Mouse (Mus musculus): Measurements from ENCODE around the gene Spata16. TPM values are rescaled to one million over a fixed set of nuclear protein-coding genes. Genes with fewer than 3 reads are reported as not detected.
"Not testable (repeated sequence)": the region's sequence is repeated elsewhere in the genome, so short reads cannot be mapped to it uniquely, and the experiment has no call there.

Spata16 gene
- total RNA-seq (2021), result not detected

DNA sequence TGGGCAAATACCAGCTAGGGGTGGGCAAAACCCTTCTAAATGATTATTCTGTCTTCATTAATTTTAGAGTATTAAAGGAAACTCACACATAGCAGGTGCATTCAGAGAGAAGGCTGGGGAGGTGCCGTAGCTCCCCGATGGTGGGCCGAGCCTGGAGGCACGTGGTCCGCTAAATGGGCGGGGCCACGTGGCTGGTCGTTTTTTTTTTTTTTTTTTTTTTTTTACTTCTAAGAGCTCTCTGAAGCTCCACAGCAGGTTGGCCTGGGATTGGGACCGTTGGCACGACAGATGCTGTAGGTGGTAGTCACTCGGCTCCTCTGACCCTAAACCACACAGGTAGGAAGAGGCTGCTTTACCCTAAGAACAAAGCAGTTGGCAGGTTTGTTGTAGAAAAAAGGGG is at the start of gene Spata16:
Spata16 (plus strand) TSS at position 219 of the 400 bp plus-strand sequence.
- DNase-seq, result no peak

DNA sequence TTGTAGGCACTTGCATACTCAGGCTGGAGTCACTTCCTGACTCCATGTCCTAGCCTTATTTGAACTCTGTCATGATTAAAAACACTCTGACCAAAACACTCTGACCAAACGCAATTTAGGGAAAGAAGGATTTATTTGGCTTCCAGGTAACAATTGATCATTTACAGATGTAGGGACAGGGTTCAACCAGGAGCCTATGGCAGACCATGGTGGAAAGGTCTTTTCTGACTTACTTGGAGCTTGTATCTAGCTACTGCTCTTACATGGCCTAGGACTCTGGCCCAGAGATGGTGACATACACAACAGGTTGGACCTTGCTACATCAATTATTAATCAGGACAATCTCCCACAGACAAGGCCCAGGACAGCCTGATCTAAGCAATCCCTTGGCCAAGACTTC is 32.6 kb upstream of the Spata16 start:
- DNase-seq, result no peak

DNA sequence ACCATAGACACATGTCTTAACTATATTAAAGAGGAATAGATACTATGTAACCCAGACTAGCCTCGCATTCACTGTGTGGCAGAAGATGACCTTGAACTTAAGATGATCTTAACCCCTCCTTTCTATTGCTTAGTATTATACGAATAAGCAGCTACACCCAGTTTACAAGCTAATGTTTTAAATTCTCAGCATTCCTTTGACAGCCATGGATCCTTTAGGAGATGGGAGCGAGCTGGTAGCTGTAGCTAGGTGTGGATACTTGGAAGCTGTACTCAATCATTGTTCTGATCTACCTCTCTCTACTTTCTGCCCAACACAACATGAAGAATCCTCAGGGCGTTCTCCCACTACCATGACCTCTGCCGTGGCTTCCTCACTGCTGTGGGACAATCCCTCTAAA is 28.9 kb upstream of the Spata16 start:
- no peak for DNase-seq

DNA sequence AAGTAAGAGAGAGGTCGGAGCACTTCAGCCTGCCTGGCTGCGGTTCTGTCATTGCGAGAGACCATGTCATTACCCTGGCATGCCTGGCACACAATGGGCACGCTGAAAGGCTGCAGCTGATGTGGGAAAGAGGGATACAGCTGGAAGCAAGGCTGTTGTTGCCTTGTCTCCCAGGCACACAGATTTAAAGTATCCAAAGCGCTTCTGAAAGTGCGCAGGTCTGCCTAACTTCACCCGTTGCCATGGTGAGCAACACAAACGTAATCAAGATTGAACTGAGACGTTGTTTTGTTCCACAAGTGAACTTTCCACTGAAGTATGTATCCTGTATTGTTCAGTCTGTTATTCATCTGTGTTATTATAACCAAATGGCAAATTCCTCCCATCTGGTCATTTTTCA is 1.8 kb downstream of the Spata16 start:
- no peak for DNase-seq

DNA sequence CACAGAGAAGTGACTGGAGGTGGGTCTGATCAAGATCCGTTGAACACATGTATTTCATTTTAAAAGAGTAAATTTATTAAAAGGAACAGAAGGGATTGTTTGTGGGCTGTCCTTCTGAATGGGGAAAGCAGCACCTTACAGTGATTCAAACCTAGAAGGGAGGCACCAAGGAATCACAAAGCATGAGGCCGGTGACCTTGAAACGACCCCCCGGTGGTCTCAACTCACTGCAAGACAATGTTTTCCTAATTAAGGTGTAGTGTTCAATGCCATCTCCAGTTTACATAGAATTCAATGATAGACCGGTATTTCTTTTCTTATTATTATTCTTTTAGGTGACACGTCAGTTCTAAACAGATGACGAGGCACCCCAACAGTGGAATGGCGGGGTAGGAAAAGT is 2.4 kb downstream of the Spata16 start:
- DNase-seq, result no peak

DNA sequence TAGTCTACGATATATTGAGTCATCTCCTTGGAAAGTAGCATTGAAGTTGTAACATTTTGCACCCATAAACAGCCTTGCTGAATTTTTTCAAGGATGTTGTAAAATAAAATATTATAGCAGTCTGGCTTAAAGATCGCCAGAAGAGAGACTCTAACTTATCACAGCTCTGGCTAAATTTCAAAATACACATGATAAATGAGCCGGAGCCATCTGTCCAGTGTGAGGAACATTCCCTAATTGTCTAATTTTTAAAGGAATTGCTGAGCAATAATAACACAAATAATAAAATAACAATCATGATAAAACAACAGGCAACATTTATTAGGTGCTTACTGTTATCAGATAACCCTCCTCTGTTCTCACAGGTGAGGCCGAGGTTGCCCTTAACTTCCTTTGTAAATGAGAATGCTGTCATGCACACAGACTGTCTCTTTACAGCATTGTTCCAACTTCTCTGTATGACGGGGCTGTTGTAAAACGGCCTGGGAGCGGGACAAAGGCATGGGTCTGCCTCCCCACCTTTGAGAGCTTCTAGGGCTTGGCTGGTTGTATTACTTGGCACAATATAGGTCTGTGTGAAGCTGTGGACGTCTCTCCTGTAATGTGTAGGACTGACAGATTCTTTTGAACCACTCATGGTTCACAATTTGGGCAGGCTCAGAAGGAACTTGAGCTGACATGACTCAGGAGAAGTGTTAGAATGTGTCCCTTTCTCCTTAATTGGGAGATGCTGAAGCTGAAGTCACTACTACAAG is 3.1 kb downstream of the Spata16 start:
- no peak for DNase-seq

DNA sequence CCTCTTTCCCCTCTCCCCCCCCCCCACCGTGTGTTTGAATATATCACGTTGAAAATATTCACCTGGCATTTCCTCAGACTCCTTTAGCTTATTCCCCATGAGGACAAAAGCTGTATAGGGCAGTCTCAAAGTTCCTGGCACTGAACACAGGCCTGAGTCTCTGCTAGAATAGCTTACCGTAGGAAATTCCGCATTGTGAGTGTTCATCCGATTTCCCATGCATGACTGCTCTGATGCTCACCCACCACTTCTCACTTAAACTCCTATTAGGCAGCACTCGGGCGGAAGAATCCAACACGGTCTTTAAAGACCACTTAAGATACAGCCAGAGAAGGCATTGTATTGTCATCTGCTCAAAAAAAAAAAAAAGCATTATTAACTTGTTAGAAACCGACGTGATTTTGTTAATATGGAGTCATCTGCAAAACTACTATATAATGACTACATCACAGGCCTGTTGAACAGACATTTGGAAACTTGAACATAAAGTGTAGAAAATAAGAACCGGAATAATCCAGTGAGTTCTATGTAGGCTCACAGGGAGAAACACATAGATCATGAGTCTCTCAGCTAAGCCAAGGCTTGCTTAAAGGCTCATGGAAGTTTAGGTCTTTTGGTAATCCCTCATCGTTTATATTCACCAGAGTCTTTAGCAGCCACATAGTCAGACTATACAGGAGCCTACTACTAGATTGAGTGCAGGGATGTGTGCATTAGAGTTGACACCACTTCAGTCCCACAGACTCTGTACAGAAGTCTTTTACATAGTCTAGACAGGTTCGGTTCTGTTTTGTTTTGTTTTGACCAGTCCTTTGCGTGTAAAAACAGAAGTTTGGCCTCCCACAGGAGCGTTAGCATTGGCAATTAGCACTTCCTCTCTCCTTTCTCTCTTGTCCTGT is 4.2 kb downstream of the Spata16 start:
- DNase-seq, result no peak

DNA sequence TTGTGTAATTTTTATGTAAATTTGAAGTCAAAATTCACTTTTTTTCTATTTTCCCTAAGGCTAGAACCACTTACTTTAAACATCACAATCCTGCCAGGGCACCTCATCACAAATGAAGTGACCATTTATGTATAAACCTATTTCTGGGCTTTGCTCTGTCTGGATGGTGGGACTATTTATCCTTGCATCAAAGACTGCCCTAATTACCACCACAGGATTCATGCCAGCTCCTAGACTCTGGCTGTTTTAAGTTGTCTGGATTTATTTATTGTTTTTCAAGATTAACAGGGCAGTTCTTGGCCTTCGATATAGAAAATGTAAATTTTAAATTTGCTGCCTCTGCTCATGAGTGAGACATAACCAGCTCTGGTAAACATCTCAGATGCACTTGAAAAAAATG is 6.7 kb downstream of the Spata16 start:
- DNase-seq, result no peak

DNA sequence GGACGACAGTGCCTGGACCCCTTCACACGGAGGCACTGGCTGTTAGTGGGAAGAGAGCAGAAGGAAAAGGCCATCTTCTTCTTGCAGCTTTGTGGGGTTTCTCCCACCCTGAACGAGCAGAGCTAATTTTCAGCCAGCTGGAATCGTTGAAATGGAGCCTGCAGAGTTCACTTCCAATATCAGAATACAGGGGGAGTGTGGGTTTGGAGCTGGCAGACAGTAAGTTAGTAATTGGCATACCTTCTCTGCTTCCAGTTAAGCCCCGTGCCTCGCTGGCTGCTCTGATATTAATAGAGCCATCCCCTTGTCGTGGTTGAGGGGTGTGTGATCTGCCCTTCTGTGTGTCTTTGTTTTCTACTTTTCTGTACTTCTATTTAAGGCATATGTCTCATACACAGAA is 9.4 kb downstream of the Spata16 start:
- DNase-seq, result no peak

DNA sequence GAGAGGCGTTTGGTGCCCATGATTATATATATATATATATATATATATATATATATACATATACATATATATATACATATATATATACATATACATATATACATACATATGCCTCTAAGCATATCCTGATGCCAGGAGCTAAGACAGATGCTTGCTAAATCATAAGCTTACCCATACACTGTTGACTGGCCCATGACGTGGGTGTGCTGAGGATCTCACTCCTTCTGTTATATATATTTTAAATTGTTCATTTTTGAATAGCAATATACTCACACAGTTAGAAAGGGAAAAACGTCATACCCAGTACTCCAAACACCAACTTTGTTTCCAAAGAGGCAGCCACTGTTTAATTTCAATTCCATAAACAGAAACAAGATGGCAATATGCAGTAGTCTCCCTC is 48.4 kb downstream of the Spata16 start:
- no peak for DNase-seq

DNA sequence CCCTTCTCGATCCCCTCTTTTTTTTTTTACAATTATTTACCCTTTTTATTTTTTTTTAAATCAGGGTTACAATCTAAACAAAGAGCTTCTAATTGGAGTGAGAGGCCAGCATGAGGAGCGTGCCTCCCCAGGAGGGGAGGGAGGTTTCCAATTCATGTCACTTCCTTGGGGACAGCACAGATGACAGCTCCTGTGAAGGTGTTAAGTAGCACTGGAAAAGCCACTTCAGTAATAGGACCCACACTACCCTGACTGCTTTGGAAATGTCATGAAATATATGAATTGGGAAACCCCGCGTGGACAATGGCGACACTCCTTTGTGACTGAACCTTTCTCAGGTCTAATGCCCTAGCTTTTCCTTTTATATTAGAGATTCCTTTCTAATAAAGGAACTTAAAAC is 72.1 kb downstream of the Spata16 start:
- DNase-seq, result not testable (repeated sequence)

DNA sequence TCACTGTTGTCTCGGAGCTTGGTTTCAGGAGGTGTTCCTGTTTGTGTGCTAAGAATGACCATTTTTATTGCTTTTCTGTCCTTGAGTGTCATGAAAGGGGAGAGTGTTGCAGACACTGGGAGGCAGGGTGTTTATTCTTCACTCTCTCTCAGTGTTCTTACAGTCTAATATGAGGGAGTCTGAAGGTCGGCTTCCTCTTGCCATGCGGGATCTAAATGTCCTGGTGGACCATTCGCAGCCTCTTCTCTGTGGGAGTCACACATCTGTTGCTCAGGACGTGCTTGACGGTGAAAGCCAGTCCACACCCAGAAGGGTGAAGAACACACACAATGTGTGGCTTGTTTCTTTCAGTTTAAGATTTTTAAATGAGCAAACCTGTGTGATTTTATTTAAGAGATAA is 90.1 kb downstream of the Spata16 start:
- DNase-seq, result no peak

DNA sequence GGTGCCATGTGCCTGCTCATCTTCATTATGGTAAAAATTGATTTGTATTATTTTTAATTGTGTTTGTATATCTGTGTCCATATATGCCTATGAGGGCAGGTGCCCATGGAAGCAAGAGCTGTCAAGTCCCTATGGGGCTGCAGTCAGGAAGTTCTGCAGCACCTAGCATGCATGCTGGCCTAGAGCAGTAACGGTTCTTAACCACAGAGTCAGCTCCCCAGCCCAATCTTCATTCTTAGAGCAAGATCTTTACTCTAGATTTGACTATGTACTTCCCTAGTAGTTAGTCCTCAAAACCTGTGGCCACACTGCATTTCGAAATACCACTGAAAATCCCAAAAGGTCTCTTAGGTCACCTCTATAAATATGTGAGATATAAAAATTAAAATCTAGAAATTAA is 113.1 kb downstream of the Spata16 start:
- DNase-seq, result no peak

DNA sequence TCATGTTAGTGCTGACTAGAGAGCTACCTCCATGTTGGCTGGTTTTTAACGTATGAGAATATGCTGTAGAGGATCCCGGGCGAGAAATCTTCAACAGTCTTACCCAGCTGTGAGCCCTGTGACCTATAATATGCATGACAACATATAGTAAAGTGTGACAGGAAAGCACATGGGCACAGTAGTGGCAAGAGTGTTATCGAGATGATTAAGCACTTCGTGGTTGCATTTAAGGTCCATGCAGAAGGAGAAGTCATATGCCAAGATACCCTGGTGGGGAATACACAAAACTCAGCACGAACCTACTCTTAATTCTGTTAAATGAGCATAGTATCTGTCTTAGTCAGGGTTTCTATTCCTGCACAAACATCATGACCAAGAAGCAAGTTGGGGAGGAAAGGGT is 115.0 kb downstream of the Spata16 start:
- DNase-seq, result no peak

DNA sequence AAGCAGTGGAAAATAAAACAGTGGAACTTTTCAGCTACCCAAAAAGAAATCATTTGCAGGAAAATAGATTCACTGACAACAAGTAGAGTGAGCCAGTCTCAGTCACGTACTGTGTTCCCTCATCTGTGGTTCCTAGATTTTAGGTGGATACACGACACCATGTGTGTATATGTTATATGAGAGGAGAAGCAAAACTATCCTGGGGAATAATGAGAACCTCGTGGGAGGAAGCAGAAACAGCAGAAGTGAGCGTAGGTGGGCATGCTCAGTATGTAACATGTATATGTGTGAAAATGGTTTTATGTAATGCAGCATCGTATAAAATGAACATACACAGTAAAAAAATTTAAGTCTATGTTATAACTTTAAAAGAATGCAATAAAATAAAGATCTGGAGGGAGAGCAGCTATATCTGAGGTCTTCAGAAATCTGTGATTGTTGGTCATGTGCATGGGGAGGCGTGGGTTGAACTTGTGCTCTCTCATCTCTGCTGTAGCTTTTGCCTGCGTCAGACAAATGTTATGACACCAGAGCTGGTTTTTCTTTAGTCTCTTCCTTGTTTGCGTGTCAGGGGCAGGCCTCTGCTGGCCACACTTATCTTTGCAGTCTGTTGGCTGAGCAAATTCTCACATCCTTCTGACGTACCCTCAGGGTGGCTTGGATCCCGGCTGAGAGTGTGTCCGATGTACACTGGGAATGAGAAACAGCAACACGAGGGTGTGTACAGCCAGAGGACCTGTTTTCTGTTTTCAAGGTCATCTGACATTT is 156.1 kb downstream of the Spata16 start:
- DNase-seq, result no peak

DNA sequence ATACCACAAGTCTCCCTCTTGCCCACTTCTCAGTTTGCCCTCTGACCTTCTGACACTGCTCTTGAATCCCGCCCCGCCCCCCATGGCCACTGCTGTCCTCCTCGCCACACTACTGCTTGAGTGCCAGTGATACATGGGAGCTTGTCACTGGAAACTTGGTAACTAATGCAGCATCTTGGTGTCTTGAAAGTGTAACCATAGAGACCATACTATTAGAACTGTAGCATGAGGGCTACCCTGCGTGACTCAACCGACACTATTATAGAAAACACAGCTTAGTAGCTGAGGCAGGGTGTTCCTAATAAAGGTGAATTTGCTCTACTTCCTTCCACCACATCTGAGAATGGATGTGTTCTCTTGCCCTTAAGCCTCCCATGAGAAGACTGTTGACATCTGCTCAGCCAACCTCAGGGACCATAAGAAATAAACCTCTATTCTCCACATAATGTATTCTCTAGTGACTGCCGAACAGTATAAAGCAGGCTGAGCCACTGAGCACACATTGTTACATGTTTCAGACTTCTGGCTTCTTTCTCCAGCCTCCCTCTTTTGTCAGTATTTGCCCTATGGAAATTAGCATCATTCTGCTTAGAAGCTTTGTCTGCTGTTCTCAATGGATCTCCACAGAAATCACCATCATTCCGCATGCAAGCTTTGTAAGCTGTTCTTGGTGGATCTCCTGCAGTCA is 158.6 kb downstream of the Spata16 start:
- DNase-seq, result no peak

DNA sequence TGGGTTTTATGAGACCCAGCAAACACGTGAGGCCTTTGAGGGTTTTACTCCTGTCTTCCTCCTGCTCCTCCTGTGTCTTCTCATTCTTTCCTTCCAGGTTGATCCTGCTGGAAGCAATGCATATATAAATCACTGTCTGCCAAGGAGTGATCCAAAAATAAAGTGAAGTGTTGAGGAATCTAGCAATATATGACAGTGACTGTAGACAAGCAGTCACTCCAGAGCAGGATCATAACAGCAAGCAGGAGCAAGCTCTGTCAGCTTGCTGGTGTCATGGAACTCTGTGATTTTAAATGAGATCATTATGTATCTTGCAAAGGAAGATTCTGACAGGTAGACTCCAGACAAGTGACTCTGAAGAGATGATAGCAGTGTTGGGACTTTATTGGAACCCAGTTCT is 159.5 kb downstream of the Spata16 start:
- no peak for DNase-seq

DNA sequence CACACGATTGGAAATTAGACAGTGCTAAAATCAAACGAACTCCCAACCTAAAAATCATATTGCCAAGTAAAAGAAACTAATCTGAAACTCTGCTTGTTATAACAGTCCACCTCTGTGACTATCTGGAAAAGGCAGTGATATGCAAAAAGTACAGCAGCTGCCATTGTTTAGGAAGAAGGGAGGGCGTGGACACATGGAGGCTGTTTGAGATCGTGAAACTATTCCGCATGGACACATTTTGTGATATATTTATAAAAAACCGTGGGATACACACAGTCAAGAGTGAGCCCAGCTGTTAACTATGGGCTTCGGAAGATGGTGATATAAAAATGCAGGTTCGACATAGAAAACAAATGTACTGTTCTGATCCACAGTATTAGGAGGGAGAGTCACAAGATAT is 176.9 kb downstream of the Spata16 start:
- DNase-seq, result no peak

DNA sequence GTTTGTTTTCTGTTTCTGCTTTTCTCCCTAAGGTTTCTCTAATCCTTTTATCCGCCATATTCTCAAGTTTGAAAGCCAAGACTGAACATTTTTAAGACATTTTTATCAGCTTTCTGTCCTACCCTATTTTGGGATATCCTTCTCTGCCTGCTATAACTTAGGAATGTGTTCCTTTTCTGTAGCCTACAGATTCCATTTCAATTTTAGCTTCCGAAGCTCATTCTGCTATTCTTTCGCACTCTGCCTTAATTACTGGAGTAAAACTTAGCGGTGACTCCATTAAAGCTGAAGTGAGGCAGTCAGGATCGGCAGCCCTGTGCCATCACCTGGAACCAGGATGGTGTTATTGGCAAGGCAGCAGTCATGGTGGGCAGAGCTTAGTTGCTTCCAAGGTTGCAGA is 178.3 kb downstream of the Spata16 start:
- DNase-seq, result no peak

DNA sequence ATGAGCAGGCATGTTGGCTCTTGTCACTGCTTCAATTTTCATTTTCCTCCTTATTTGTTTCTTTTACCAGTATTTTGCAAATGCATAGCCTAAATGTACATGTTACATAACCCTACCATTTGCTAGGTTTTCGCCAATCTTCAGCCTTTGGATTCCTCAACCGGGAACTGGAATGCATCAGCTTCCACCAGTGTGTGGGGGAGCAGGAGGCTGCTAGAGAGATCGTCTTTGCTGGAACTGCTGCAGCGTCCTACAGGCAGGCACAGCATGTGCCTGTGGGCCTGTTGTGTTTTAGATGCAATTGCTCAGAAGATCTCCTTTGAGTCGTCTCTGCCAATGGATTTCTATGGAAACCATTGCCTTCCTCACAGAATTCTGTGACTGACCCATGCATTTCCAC is 182.0 kb downstream of the Spata16 start:
- DNase-seq, result no peak

DNA sequence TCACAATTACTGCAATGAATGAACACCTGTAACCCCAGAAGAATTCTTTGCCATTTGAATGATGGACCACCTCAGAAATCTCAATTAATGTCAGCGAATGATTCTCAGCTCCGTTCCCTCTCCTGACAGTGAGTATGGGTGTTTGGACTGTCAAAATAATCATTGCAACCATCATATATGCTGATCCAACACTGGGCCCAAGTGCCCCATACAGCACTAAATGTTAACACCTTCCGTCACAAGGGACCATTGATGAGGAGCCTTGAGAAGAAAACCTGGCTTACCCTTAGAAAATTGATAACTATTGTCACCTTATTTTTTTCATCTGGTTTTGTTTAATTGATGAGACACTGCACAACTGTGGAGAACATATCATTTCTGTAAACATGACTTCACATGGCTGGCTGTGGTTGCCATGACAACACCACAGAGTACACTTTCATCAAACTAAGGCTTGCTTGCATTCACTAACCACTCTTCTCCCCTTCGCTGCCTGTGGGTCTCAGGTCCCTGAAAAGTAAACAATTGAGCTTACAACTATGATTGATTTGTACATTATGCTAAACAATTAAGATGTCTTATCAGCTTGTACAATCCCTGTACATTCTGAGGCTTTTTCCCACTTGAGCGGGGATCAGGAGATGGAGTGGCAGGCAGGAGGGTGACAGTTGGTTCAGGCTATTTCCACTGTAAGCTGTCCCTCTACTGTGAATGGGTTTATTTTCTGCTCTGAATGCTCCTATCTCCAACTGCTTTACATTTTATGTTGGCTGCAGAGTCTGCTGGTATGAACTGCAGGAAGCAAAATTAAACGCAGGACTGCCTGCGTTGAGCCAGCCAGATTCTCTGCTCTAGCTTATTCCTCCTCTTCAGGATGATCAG is 189.8 kb downstream of the Spata16 start:
- DNase-seq, result no peak

DNA sequence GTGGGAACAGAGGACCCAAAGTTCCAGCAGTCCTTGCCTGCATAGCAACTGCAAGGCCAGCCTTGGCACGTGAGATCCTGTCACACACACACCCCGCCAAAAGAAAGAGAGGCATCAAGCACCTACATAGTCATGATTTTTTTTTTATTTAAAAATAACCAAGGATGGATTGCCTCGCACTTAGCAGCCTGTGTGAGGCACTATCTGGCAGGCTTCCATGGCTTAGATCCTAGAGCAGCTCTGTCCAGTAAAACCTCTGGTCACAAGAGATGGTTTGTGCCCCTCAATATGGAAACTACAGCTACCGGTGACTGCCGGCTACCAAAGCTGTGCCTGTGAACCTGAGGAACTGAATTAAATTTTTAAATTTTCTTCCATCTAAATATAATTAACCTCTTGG is 195.5 kb downstream of the Spata16 start:
- DNase-seq, result peak; percentile 11

All from heart, postnatal 4 days (tissue).